Mouse (Mus musculus): ENCODE data around the gene Myocos. TPM values are rescaled to one million over a fixed set of nuclear protein-coding genes. Genes with fewer than 3 reads are reported as not detected.

Gene Myocos
- polyA plus RNA-seq, 1 experiment = 0.19 TPM

DNA sequence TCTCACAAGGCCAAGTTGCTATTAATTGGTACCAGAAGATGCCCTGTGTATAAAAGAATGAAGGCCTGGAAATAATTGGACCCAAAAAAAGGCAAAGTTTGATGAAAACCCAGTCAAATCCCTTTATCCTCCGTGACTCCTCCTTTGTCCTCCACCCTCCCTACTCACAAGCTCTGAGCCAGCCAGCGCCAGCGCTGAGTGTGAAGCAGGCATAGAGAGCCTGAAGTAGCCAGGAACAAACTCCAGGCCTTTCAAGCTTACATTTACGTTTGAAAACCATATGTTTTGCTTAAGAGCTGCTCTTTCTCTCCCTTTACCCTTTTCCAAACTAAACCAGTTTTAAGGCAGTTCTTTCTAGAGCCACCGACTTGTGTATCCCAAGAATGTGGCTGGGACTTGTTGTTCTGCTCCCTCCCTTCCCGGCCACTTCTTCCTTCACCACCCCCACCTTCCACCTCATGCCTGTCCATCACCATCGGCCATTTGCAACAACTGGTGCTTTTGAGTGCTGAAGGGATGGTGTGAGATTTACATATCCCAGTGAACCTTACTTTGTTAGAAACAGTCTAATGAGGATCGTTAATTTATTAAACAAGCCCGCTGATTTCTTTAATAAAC lies 48.3 kb downstream of the Myocos start:
- TF ChIP-seq POLR2A (IDR thresholded peaks at IDR 0.05; ENCODE audit: borderline replicate concordance, extremely low read depth, insufficient read depth, insufficient read length, poor library complexity, severe bottlenecking) (no peak), CTCF (IDR thresholded peaks at IDR 0.05; ENCODE audit: borderline replicate concordance, extremely low read depth, insufficient read depth, insufficient read length) (no peak)
- DNase-seq (ENCODE audit: low read depth) = peak; percentile 57

DNA sequence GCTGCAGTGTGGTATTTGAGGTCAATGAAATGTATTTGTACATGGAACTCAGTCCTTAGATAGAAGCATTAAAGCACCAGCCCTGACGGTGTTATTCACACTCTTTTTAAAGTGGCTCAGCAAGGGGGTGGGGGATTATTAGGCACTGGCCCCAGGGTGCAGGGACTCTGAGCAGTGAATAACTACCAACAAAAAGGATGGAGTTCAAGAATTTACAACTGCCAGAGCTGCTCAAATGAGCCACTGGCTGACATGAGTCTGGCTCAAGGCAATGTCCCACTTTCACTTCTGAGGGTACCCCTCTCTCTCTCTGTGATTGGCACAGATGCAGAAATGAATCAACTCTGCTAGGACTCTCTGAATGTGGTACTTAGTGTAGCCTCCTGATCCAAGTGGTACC lies 49.9 kb downstream of the Myocos start:
- peak; percentile 23 for DNase-seq (ENCODE audit: low read depth)
- TF ChIP-seq CTCF (IDR thresholded peaks at IDR 0.05; ENCODE audit: borderline replicate concordance, extremely low read depth, insufficient read depth, insufficient read length) (no peak), POLR2A (IDR thresholded peaks at IDR 0.05; ENCODE audit: borderline replicate concordance, extremely low read depth, insufficient read depth, insufficient read length, poor library complexity, severe bottlenecking) (no peak)

DNA sequence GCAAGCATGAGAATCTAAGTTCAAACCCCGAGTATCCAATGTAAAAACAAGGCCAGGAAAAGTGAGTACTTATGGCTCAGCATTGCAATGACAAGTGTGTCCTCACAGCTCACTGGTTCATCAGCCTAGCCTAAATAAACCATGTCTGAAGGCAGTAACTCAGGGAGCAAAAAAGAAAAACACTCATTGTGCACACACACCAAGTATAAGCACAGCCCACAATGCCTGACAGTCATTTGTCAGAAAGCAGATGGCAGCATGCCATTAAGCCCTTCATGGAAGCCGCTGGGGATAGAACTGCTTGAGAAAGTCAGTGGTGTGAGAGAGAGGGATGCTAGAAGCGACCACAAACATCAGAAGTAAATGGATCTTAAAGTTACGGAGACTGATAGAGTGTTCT lies 56.7 kb downstream of the Myocos start:
- DNase-seq (ENCODE audit: low read depth) = peak; percentile 71
- TF ChIP-seq CTCF (IDR thresholded peaks at IDR 0.05; ENCODE audit: borderline replicate concordance, extremely low read depth, insufficient read depth, insufficient read length) = no peak
- TF ChIP-seq POLR2A (IDR thresholded peaks at IDR 0.05; ENCODE audit: borderline replicate concordance, extremely low read depth, insufficient read depth, insufficient read length, poor library complexity, severe bottlenecking) = no peak

DNA sequence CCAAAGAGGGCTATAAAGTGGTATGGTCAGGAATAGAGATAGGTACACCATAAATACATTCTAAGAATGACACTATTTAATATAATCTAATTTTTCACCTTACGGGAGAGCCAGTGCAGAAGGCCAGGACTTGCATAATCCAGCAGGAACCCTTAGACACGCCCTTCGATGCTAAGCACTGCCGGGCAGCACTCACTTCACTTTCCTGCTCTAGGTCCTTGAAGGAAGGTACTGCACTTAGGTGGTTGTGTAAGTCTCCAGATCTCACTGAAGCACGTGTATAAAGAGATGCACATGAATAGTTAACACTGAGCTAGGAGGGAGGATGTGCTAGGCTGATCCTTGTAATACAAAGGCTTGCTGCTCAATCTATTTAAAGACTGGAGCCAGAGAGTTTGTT lies 58.4 kb downstream of the Myocos start:
- no peak for DNase-seq (ENCODE audit: low read depth)

DNA sequence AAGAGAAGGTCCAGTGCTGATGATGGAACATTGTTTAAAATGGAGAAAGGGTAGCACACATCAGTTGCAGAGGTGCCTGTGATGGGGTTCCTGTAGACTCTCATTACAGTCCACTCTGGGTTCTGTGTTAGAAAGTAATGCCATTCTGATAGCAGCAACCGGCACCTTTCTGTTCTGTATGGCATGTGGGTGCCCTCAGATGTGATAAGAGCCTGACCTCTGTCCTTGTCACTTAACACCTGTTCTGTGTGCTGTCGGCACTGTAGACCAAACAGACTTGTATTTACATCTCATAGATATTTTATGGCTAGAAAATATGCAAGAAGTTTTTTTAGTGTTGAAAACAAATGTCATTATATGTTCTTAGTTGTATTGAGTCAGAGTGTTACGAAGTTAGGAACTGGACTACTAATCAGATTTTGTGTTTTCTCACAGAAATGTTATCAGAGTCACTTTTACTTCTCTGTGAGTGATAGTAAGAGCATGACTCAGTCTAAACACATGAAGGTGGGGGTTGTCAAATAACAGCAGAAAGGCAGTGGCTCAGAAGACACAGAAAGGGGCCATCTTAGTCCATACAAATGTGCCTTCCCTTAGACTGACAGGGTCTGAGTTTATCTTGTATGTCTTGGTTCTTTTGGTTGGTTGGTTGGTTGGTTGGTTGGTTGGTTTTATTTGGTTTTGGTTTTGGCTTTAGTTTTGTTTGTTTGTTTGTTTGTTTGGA lies 60.5 kb downstream of the Myocos start:
- TF ChIP-seq CTCF (IDR thresholded peaks at IDR 0.05; ENCODE audit: borderline replicate concordance, extremely low read depth, insufficient read depth, insufficient read length) (no peak), POLR2A (IDR thresholded peaks at IDR 0.05; ENCODE audit: borderline replicate concordance, extremely low read depth, insufficient read depth, insufficient read length, poor library complexity, severe bottlenecking) (no peak)

More for the DNA sequence above, 58.4 kb downstream of the Myocos start:
- TF ChIP-seq CTCF (IDR thresholded peaks at IDR 0.05; ENCODE audit: borderline replicate concordance, extremely low read depth, insufficient read depth, insufficient read length) (no peak), POLR2A (IDR thresholded peaks at IDR 0.05; ENCODE audit: borderline replicate concordance, extremely low read depth, insufficient read depth, insufficient read length, poor library complexity, severe bottlenecking) (no peak)

More for the DNA sequence above, 60.5 kb downstream of the Myocos start:
- DNase-seq (ENCODE audit: low read depth) = no peak

Other genes with a start within 250 kb of the Myocos start
- gene Dnm3, start 180.2 kb downstream of the Myocos start, polyA plus RNA-seq (2012; rRNA removed) = 27.1 and 45.3 TPM in 2 replicates
- 16.7 and 18.0 TPM in 2 replicates for gene Mettl13, start 109.7 kb downstream of the Myocos start, polyA plus RNA-seq (2012; rRNA removed)
- gene Vamp4, start 87.7 kb downstream of the Myocos start, polyA plus RNA-seq (2012; rRNA removed) = 36.0 and 39.4 TPM in 2 replicates
- gene Myoc, start 19.1 kb downstream of the Myocos start, polyA plus RNA-seq (2012; rRNA removed) = 0.04 and 0.11 TPM in 2 replicates
- gene Prrc2c, start 82.3 kb upstream of the Myocos start, polyA plus RNA-seq (2012; rRNA removed) = 31.1 and 73.6 TPM in 2 replicates
- gene Fmo4, start 155.8 kb upstream of the Myocos start, polyA plus RNA-seq (2012; rRNA removed) = 0.55 and 0.79 TPM in 2 replicates
- gene Fmo1, start 208.4 kb upstream of the Myocos start, polyA plus RNA-seq (2012; rRNA removed) = 25.5 and 38.2 TPM in 2 replicates
- 0.14 and 0.34 TPM in 2 replicates for gene Fmo2, start 240.5 kb upstream of the Myocos start, polyA plus RNA-seq (2012; rRNA removed)